Mouse (Mus musculus) embryo, embryonic 11.5 days (tissue): Measurements from ENCODE around the gene Slc22a17.

Experiments
- DNase-seq: peaks from one replicate; pipeline ENCODE4 v3.0.0-alpha.2; 2012; ENCODE audit warnings: low read depth, low spot score

Gene Slc22a17

GRCm38 (mm10) chr14:54863501-54864312 lies 49.2 kb downstream of the Slc22a17 start:
- DNase-seq, result peak; percentile 83

DNA sequence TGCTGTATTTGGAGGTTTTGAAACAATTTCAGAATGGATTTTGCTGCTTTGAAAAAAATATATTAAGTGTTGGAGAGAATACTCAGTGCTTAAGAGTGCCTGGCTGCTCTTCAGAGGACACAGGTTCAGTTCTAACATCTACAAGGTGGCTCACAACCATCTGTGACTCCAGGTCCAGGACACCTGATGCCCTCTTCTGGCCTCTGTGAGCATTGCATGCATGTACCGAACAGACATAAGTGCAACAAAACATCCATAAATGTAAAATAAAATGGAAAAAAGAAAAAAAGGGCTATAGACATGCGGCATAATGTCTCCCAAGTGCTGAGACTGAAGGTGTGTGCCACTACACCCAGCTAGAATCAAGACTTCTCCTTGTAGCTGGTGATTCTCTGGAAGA lies 52.4 kb downstream of the Slc22a17 start:
- DNase-seq, result peak; percentile 30

DNA sequence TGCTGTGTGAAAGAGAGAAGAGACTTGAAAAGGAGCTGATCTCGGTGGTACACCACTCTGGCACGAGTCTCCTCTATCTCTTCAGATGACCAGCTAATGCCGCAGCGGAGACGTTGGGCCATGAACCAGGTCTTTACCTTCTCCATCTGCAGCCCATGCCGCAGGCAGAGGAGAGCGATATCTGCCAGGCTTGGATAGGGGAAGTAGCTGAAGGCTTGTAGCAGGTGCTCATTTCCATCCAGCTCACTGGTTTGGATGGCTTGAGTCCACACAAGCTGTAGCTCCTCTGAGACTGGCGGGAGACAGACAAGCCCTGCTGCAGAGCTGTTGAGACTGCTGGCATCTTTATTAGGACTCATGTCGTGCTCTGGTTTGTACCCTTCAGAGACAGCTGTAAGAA lies 55.0 kb downstream of the Slc22a17 start:
- DNase-seq, result no peak

DNA sequence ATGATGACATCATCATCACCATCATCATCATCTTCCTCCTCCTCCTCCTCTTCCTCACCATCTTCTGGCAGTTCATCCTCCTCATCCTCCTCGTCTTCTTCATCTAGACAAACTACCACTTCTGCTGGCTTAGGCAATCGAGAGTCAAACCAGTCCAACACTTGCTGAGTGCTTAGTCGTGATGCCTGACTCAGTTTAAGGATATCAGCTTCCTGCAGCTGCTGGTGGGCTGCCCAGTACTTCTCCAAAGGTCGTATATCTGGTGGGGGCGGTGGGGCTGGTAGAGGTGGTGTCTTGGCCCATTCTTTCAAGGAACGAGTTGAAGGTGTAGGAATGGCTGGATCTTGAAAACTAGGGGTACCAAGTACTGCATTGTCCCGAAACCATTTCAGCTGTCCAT lies 56.2 kb downstream of the Slc22a17 start:
- DNase-seq, result no peak
